Mouse (Mus musculus): ENCODE data around the gene Pih1h3b. TPM values are rescaled to one million over a fixed set of nuclear protein-coding genes. Genes with fewer than 3 reads are reported as not detected.
A peak's percentile ranks its signal among the peaks of the same experiment; 100 is the strongest.

Pih1h3b gene
- not detected in 2 replicates for polyA plus RNA-seq (2014; fragmentation: Nextera tagmentation; extraction: Ambion mirVana)

DNA sequence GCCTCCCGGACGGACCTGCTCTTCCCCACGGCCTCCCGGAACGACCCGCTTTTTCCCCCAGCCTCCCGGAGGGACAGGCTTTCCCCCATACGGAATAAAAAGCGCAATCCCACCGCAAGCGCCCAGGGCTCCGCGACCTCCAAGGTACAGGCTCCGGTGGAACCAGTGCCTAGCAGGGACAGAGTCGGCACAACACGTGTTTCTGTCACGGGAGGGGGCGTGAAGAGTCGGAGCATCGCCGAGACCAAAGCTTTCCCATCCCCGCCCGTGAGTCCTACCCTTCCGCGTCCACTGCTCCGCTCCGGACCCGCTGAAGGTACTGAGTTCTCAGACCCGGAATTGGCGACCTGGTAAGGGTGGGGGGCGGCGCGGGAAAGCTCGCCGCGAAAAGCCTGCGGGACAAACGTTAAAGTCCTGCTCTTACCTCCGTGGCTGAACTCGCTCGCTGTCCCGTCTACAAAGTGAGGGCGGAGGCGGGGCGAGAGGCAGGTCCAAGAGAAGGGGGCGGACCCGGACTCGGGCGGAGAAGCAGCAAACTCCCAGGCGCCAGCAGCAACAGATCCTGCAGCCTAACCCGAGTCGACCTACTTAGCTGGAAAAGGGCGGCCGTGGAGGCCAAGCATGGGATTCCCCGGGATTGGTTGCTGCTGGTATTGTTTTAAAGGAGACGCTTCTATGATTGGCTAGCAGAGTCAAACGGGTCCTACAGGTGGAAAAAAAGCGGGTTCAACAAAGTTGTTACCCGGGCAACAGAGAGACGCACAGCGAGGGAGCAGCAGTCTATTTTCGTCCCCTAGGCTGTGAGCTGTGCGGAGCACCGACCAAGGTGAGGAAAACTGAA, at the start of gene Pih1h3b, which contains the start of gene Nup62cl:
TSS of gene Pih1h3b (plus strand) at position 745 of the 841 bp plus-strand sequence.
TSS of gene Nup62cl (minus strand) at position 578 of the 841 bp plus-strand sequence.
- no peak within 1 kb of the TSS for H3K27ac ChIP-seq
- no peaks in the 10 kb centered on the region; the same call in 1 of the 2 replicates for H3K4me1 ChIP-seq (replicated peaks; ENCODE audit: control insufficient read depth, insufficient read depth, low read length)
- no peak within 1 kb of the TSS for H3K9ac ChIP-seq
- peak; percentile 69; the same call in 1 of the 2 replicates for ATAC-seq (ENCODE audit: low FRiP score)
- DNase-seq (ENCODE audit: low spot score), result peak; percentile 28
- no peaks in the 10 kb centered on the region for H3K36me3 ChIP-seq (replicated peaks; ENCODE audit: control insufficient read depth, insufficient read depth)
- 19% methylated on average over 63 of the region's 64 CpGs for WGBS
- H3K9me3 ChIP-seq (ENCODE audit: control insufficient read depth, low read length), result peaks cover 13% of the 10 kb centered on the region
- peak within 1 kb of the TSS; percentile 36 for H3K4me3 ChIP-seq (replicated peaks; ENCODE audit: low read length)
- peaks cover 43% of the 10 kb centered on the region for H3K27me3 ChIP-seq (ENCODE audit: control insufficient read depth, insufficient read depth, low read length)
- peak within 1 kb of the TSS; percentile 54 for H3K4me2 ChIP-seq (replicated peaks)

DNA sequence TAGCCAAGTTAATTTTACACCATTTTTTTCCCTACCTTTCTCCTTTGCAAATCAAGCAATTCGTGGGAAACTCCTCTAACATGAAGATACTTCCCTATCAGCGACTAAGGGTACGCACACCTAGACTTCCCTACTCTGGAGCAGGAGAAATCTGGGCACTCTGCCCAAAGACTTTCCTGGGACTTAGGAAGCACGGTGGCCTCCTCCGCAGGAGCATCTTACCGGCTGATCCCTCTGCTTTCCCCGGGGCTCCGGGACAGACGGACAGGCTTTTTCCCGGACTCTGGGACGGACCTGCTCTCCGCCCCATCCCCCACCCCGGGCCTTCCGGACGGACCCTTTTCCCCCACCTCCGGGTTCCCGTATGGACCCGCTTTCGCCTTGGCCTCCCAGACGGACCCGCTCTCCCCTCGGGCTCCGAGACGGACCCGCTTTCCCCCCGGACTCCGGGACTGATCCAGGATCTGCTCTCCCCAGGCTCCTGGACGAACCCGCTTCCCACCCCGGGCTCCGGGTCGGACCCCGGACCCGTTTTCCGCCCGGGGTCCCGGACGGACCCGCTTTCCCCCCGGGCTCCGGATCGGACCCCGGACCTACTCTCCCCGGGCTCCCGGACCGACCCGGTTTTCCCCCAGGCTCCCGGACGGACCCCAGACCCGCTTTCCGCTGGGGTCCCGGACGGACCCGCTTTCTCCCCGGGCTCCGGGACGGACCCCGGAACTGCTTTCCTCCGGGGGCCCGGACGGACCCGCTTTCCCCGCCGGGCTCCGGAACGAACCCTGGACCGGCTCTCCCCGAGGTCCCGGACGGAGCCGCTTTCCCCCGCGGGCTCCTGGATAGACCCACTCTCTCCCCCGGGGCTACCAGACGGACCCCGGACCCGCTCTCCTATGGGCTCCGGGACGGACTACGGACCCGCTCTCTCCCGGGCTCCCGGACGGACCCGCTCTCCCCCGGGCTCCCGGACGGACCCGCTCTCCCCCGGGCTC, 1.5 kb upstream of the Pih1h3b start:
- Histone ChIP-seq H3K9ac (no peak overlapping the region), H3K27me3 (ENCODE audit: control insufficient read depth, insufficient read depth, low read length) (peaks cover 47% of the 10 kb centered on the region), H3K4me1 (replicated peaks; ENCODE audit: control insufficient read depth, insufficient read depth, low read length) (no peaks in the 10 kb centered on the region; the same call in 1 of the 2 replicates), H3K27ac (no peak overlapping the region), H3K4me2 (replicated peaks) (peak overlapping the region; percentile 54), H3K4me3 (replicated peaks; ENCODE audit: low read length) (peak overlapping the region; percentile 36), H3K9me3 (ENCODE audit: control insufficient read depth, low read length) (peaks cover 13% of the 10 kb centered on the region), H3K36me3 (replicated peaks; ENCODE audit: control insufficient read depth, insufficient read depth) (no peaks in the 10 kb centered on the region)
- WGBS, result 19% methylated on average over 66 of the region's 90 CpGs
- no peak for DNase-seq (ENCODE audit: low spot score)
- ATAC-seq (ENCODE audit: low FRiP score), result no peak

- Histone ChIP-seq H3K9me3 (ENCODE audit: control insufficient read depth, low read length) (no peaks in the 10 kb centered on the region), H3K27ac (no peak overlapping the region), H3K36me3 (replicated peaks; ENCODE audit: control insufficient read depth, insufficient read depth) (no peaks in the 10 kb centered on the region), H3K4me1 (replicated peaks; ENCODE audit: control insufficient read depth, insufficient read depth, low read length) (no peaks in the 10 kb centered on the region), H3K27me3 (ENCODE audit: control insufficient read depth, insufficient read depth, low read length) (peaks cover 12% of the 10 kb centered on the region; the same call in 1 of the 2 replicates), H3K9ac (no peak overlapping the region), H3K4me3 (replicated peaks; ENCODE audit: low read length) (no peak overlapping the region), H3K4me2 (replicated peaks) (no peak overlapping the region)
- ATAC-seq (ENCODE audit: low FRiP score) (no peak), DNase-seq (ENCODE audit: low spot score) (no peak)
- WGBS, result 97% methylated on average over 2 of the region's 2 CpGs
Measured at GRCm38 (mm10) chrX:140082535-140082934, 19.9 kb downstream of the Pih1h3b start.

DNA sequence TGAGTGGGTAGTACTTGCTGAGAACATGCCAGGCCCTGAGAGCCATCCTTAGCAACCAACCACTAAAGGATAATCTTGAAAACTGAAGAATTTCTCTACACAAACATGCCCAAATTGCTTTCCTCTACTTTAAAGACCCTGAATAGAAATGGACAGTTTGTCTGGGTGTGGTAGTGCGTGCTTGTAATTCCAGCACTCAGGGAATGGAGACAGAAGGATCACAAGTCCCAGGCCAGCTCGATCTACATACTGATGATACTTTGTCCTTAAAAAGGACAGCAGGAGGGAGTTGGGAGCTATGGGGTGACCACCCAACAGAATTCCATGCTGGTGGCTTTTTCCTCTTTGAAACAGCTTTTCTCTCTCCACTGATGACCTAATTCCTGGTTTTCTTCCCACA, 31.4 kb downstream of the Pih1h3b start:
- Histone ChIP-seq H3K27ac (no peak overlapping the region), H3K4me3 (replicated peaks; ENCODE audit: low read length) (no peak overlapping the region), H3K4me2 (replicated peaks) (no peak overlapping the region), H3K4me1 (replicated peaks; ENCODE audit: control insufficient read depth, insufficient read depth, low read length) (no peaks in the 10 kb centered on the region), H3K27me3 (ENCODE audit: control insufficient read depth, insufficient read depth, low read length) (0 out of 2 replicates have a peak, but pooled peaks cover 3% of the 10 kb centered on the region), H3K36me3 (replicated peaks; ENCODE audit: control insufficient read depth, insufficient read depth) (no peaks in the 10 kb centered on the region), H3K9me3 (ENCODE audit: control insufficient read depth, low read length) (no peaks in the 10 kb centered on the region), H3K9ac (no peak overlapping the region)
- ATAC-seq (ENCODE audit: low FRiP score) (no peak), DNase-seq (ENCODE audit: low spot score) (no peak)
- WGBS, result 77% methylated on average over 2 of the region's 2 CpGs

Other genes starting within 250 kb of the Pih1h3b start
- 5.3 and 6.5 TPM in 2 replicates for gene Morc4, start 191.2 kb upstream of the Pih1h3b start, polyA plus RNA-seq (2014; fragmentation: Nextera tagmentation; extraction: Ambion mirVana)
- 7.4 and 8.3 TPM in 2 replicates for gene Rbm41, start 64.3 kb upstream of the Pih1h3b start, polyA plus RNA-seq (2014; fragmentation: Nextera tagmentation; extraction: Ambion mirVana)
- gene Nup62cl, start 167 bp upstream of the Pih1h3b start, polyA plus RNA-seq (2014; fragmentation: Nextera tagmentation; extraction: Ambion mirVana), result 1.4 and 1.9 TPM in 2 replicates